Mouse (Mus musculus) heart, adult 2 months (tissue): Measurements from ENCODE around the gene Rasa3.

Experiments
- CTCF ChIP-seq: fragments of 200-600 bp; IDR thresholded peaks from 2 replicates; pipeline ENCODE4 v1.8.1; 2022; ENCODE audit warnings: antibody characterized with exemption, mild to moderate bottlenecking, moderate library complexity
- EP300 ChIP-seq: fragments of 200-500 bp; IDR thresholded peaks from 2 replicates; pipeline ENCODE4 v1.6.1; 2011; ENCODE audit warnings: low read depth, low read length, control low read depth; ENCODE audit not compliant: insufficient read depth
- POLR2A ChIP-seq: fragments of 200-500 bp; IDR thresholded peaks from 2 replicates; pipeline ENCODE4 v1.6.1; 2011; ENCODE audit warnings: mild to moderate bottlenecking, low read depth, low read length, control low read depth; ENCODE audit not compliant: insufficient read depth

- TF ChIP-seq POLR2A (no peak), CTCF (peak; percentile 26; the same call in 1 of the 2 replicates), EP300 (0 out of 2 replicates have a peak, but pooled peaks have one; percentile 37)
Measured at GRCm38 (mm10) chr8:13538821-13539220, 138.6 kb downstream of the Rasa3 start.
